Mouse (Mus musculus) right cerebral cortex, postnatal 25 days (tissue): Measurements from ENCODE around the gene Dhrs7b.
"Not testable (repeated sequence)": the region's sequence is repeated elsewhere in the genome, so short reads cannot be mapped to it uniquely, and the experiment has no call there.

ENCODE experiments used
- DNase-seq: peaks from one replicate; pipeline ENCODE4 v3.0.0; 2022

Gene Dhrs7b

DNA sequence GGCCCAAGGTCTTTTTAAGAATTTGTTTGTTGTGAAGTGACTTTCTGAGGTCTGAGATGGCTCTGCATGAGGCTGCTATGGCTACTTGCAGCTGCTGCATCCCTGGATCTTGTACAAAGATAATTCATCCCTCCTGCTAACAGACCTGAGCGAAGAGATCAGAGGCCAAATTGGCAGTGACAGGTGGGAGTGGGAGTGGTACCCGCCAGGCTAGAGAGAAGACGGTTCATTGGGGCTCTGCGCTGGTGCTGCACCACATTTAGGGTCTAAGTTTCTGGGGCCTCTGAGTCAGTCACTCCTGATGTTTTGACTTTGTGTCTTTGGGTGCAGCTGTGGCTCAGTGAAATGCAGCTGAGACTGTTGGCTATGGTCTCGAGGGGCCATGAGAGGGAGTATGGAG lies 13.0 kb downstream of the Dhrs7b start:
- no peak for DNase-seq

DNA sequence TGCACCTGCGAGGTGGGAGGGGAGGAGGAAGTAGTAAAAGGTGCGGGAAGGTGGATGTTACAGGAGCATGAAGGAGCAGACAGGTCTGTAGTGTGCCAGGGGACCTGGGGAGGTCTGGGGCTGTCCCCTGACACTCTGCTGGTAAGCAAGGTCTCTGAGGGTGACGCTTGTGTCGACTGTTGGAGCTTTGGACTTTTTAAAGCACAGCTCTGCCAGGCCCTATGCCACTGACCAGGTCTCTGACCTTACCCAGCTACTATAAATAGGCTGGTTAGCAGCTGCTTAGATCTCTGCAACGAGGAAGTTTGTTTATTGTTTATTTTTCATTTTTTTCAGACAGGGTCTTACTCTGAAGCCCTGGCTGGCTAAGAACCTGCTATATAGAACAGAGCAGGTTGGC lies 15.0 kb downstream of the Dhrs7b start:
- no peak for DNase-seq

GRCm38 (mm10) chr11:60856587-60856986 lies 26.2 kb downstream of the Dhrs7b start:
- no peak for DNase-seq

- no peak for DNase-seq
Measured at GRCm38 (mm10) chr11:60861993-60862392, 31.6 kb downstream of the Dhrs7b start.

- no peak for DNase-seq
Measured at GRCm38 (mm10) chr11:60863196-60863595, 32.8 kb downstream of the Dhrs7b start.

DNA sequence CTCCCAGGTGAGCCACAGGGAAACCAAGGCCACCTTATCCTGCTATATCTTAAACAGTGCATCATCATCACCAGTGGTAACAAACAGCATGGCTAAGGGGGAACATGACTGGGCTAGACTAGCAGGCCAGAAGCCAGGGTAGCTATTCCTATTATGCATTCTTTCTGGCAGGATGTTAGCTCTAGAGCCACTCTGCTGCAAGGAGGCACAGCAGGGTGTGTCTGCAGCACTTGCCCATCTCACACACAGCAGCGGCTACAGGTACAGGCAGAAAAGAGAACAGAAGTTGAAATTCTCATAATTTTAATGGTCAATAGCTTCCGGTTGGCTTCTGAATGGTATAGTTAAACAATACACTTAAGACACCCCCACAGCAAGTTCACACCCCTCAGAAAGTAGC lies 33.7 kb downstream of the Dhrs7b start:
- no peak for DNase-seq

DNA sequence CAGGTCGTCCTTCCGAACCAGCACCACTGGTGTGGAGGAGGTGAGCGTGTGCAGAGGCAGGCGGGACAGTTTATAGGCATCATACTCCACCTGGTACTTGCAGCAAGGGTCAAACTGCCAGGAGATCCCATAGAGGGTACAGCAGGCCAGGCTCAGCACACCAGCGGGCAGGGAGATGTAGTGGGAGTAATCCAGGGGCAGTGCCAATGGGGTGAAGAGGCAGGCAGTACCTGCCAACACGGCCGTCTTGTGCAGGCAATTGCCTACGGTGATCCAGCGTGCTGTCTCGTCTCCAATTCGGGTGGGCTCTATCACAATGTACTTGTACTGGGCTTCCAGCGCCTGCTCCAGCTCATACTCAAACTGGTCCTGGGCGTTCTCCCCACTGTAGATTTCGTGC lies 34.5 kb downstream of the Dhrs7b start:
- no peak for DNase-seq

- no peak for DNase-seq
Measured at GRCm38 (mm10) chr11:60866021-60866420, 35.6 kb downstream of the Dhrs7b start.

DNA sequence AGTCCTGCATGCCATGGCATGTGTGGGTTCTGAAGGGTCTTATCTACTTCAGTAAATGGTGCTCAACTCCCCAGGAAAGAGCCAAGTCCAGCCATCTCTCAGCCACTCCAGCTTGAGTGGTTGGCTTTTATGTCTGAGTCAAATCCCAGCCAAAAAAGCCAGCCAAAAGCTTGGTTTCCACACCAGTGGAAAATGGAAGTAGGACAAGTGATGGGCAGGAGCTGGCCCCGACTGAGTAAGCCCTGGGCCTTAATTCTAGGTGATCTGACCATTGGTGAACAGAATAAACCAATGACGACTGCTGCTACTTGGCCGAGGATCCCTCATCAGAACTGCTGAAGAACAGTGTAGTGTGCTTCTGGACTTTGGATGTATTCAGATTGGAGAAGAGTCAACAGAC lies 37.0 kb downstream of the Dhrs7b start:
- no peak for DNase-seq

DNA sequence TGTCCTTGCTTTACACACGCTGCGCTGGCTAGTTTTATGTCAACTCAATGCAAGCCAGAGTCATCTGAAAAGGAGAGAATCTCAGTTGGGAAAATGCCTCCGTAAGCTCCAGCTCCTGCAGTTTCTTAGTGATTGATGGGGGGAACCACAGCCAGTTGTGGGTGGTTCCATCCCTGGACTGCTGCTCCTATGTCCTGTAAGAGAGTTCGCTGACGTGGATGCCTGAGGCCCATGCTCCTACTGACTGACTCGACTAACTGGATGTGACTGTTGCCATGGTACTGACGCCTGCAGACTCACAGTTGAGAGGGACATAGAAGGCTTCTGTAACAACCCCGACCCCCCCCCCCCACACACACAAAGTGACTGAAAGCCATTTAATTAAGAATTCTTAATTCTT lies 37.5 kb downstream of the Dhrs7b start:
- no peak for DNase-seq

DNA sequence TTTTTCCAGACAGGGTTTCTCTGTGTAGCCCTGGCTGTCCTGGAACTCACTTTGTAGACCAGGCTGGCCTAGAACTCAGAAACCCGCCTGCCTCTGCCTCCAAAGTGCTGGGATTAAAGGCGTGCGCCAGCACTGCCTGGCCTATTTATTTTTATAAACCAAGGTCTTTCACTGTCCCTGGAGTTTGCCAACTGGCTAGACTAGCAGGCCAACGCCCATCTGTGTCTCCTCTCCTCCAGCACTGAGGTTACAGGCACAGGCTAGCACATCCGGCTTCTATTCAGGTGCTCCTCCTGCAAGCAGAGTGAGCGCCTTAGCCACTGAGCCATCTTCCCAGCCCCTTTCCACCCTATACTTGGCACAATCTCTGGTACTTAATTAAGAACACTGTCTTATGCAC lies 39.0 kb downstream of the Dhrs7b start:
- DNase-seq = not testable (repeated sequence)

- DNase-seq = no peak
Measured at GRCm38 (mm10) chr11:60871409-60871808, 41.0 kb downstream of the Dhrs7b start.

GRCm38 (mm10) chr11:60873101-60873500 lies 42.7 kb downstream of the Dhrs7b start:
- DNase-seq = no peak

DNA sequence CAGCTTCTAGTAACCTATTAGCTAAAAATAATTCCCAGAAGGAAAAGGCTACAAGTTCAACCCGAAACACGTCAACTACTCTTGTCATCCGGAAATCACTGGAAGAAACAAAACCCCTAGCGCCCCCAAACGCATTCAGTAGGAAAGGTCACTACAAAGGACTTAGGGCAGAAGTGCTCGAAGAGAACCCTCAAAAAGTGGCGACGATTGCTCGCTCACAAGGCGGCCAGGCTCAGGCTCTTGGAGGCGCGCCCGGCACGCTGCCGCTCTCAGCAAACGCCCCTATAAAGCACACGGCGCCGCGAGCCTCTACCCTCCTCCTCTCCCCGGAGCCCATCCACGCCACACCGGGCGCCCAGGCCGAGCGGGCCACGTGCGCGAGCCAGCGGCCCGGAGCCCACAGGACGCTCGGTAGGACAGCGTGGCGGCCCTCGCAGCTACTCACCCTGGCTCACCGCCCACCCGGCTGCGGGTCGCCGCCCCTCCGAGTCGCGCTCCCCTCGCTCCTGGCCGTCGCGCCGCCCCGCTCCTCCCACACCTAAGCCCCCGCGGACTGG lies 47.7 kb downstream of the Dhrs7b start:
- DNase-seq = no peak

DNA sequence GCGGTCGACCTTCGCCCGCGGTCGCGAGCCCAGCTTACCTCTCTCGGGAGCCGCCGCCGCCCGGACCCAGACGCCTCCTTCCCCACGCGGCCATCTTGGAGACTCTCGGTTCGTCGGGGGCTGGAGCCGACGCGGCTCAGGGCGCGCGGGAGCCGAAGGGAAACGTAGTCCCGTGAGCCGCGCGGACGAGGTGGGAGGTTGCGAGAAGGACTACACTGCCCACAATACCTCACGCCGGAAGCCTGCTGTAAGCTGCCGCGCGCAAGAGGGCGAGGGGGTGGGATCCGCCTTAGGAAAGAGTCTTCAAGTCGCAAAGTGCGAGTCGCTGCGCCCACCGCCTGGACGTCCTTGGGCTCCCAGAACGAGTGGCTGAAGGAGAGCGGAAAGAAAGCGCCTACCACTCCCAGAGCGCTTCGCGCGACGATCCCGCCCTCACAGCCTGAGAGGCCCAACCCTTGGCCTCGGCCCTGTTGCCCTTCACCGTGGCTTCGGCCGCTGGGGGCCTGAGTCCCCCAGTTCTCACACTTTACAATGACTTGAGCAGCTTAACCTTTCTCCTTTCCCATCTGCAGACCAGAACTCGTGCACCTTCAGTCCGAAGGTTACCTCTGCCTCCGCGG lies 48.4 kb downstream of the Dhrs7b start, which contains the start of gene Tmem11:
Gene Tmem11, minus strand, starts transcription at position 598 of the 620 bp plus-strand sequence.
- DNase-seq = peak; percentile 97

- DNase-seq = peak; percentile 22
Measured at GRCm38 (mm10) chr11:60879423-60879822, 49.0 kb downstream of the Dhrs7b start.

GRCm38 (mm10) chr11:60880559-60880958 lies 50.1 kb downstream of the Dhrs7b start:
- DNase-seq = no peak

GRCm38 (mm10) chr11:60882386-60882785 lies 52.0 kb downstream of the Dhrs7b start:
- no peak for DNase-seq

DNA sequence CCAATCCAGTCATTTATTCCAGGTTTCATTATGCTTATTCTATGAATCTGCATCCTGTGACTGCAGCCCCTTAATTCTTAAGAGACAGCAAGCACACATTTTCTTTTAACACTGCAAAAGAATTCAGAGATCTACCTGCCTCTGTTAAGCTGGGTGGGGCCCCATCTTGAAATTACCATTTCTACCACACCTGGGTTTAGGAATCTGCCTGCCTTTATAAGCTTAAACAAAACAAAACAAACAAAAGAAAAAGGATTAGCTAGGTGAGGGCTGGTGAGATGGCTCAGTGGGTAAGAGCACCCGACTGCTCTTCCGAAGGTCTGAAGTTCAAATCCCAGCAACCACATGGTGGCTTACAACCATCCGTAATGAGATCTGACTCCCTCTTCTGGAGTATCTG lies 56.6 kb downstream of the Dhrs7b start:
- not testable (repeated sequence) for DNase-seq

DNA sequence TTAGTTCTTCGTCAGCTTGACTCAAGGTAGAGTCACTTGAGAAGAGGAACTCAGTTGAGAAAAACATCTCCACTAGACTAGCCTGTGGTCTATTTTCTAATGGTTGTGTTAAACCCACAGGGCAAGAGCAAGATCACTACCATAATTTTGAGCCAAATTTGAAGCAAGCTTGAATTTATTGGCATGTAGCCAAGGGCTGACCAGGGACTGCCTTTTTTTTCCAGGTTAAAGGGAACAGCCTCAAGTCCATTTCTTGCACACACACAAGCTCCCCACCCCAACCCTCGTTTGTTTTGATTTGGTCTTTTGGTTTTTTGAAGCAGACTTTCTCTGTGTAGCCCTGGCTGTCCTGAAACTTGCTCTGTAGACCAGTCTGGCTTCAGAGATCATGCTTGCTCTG lies 59.4 kb downstream of the Dhrs7b start:
- DNase-seq = no peak

DNA sequence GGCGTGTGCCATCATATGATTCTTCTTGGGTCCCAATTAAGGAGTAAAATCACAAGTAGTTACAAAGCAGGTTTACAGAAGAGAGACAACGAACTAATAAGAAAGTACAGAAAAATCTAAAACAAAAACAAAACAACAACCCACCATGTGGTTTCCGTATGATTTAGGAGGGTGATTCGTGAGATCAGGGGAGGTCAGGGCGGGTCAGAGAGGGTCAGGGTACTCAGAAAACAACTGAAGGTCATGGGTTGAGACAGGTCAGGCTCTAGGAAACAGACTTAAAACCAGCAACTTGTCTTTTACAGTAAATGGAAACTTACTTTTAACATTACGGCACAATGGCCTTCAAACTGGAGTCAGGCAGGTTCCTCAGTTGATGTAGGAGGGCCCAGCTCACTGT lies 59.9 kb downstream of the Dhrs7b start:
- no peak for DNase-seq

- DNase-seq = no peak
Measured at GRCm38 (mm10) chr11:60890744-60891143, 60.3 kb downstream of the Dhrs7b start.

DNA sequence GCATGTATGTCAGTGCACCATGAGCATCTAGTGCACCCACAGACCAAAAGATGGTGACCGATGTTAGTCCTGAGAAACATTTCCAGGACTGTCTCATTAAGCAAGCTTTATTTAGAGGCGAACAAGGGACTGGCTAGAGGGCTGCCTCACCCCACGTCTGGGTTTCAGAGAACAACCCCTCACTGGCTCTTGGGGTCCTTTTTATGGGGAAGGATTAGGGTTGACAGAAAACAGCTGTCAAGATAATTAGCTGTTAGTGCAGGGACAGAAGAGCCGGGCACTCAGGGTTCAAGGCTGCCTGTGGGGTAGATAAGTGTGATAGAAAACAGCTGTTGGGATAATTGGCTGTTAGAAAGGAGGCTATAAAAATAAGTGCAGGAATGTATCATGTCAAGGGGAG lies 65.5 kb downstream of the Dhrs7b start:
- DNase-seq = no peak

- no peak for DNase-seq
Measured at GRCm38 (mm10) chr11:60902001-60902400, 71.6 kb downstream of the Dhrs7b start.

DNA sequence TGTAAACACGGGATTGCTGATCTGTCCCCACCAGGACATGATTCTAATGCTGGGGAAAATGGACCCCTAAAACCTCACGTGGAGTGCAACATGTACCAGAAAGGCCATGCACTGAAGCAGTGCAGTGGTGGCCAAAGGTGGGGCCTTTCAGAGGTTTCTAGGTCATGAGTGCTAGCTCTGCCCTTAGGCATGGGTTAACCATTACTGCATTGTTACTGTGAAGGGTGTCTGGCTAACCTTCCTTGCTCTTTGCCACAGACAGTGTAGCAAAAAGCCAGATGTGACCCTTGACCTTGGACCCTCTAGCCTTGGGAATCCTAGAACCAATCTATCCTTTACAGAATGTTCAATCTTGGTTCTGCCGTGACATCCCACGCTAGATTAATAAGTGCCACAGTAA lies 72.1 kb downstream of the Dhrs7b start:
- no peak for DNase-seq
